Mouse (Mus musculus) MEL (cell line): Measurements from ENCODE around the gene Tmem50b. TPM values are rescaled to one million over a fixed set of nuclear protein-coding genes. Genes with fewer than 3 reads are reported as not detected.

Experiments used
- DNase-seq: peaks from one replicate; pipeline ENCODE4 v3.0.0; 2011; ENCODE audit warnings: low read depth, low spot score
- H3K27ac ChIP-seq: 2 replicates; pipeline ENCODE4 v1.5.1; 2012; ENCODE audit warnings: low read depth, mild to moderate bottlenecking, control low read depth, low read length, moderate library complexity; ENCODE audit not compliant: control insufficient read depth
- H3K27me3 ChIP-seq, 2 experiments: fragments of 150-350 bp in 1 of 2; sonication (generic) in 1 of 2; 2 replicates each; pipeline ENCODE4 v1.6.1; 2012; ENCODE audit warnings: low read length in 2 of 2, mild to moderate bottlenecking in 2 of 2, improper control_type of control experiment in 1 of 2, moderate library complexity in 1 of 2; ENCODE audit not compliant: insufficient read depth in 2 of 2, control insufficient read depth in 1 of 2
- H3K36me3 ChIP-seq, 2 experiments: 2 replicates each; pipeline ENCODE4 v1.6.1; 2012 to 2014; ENCODE audit warnings: low read length in 2 of 2, improper control_type of control experiment in 1 of 2, inconsistent platforms in 1 of 2, mild to moderate bottlenecking in 1 of 2; ENCODE audit not compliant: insufficient read depth in 2 of 2, control insufficient read depth in 1 of 2
- H3K4me1 ChIP-seq, 2 experiments: fragments of 150-350 bp in 1 of 2; sonication (generic) in 1 of 2; 2 replicates each; pipeline ENCODE4 v1.6.1; 2012; ENCODE audit warnings: low read length in 2 of 2, improper control_type of control experiment in 1 of 2, mild to moderate bottlenecking in 1 of 2; ENCODE audit not compliant: insufficient read depth in 2 of 2, control insufficient read depth in 1 of 2
- H3K4me3 ChIP-seq, 2 experiments: fragments of 150-350 bp in 1 of 2; sonication (generic) in 1 of 2; 2 replicates each; pipeline ENCODE4 v1.5.1; 2012; ENCODE audit warnings: low read depth in 2 of 2, low read length in 2 of 2, mild to moderate bottlenecking in 2 of 2, moderate library complexity in 2 of 2, control low read depth in 1 of 2, improper control_type of control experiment in 1 of 2; ENCODE audit not compliant: control insufficient read depth in 1 of 2, insufficient read depth in 1 of 2
- H3K79me2 ChIP-seq: 2 replicates; pipeline ENCODE4 v1.6.1; 2012; ENCODE audit warnings: mild to moderate bottlenecking, low read length, moderate library complexity; ENCODE audit not compliant: control insufficient read depth, poor library complexity, insufficient read depth
- H3K9ac ChIP-seq: 2 replicates; pipeline ENCODE4 v1.6.1; 2012; ENCODE audit warnings: low read depth, mild to moderate bottlenecking, control low read depth, low read length, moderate library complexity; ENCODE audit not compliant: control insufficient read depth, poor library complexity, severe bottlenecking
- H3K9me3 ChIP-seq: fragments of 150-350 bp; sonication (generic); replicated peaks from 2 replicates; pipeline ENCODE4 v1.6.1; 2012; ENCODE audit warnings: mild to moderate bottlenecking, low read length, improper control_type of control experiment, moderate library complexity; ENCODE audit not compliant: insufficient read depth
- CHD2 ChIP-seq: IDR thresholded peaks from 2 replicates; pipeline ENCODE4 v1.6.1; 2011; ENCODE audit warnings: low read length, improper control_type of control experiment
- ELF1 ChIP-seq: IDR thresholded peaks from 2 replicates; pipeline ENCODE4 v1.6.1; 2014; ENCODE audit warnings: low read depth, mild to moderate bottlenecking, inconsistent platforms, low read length, improper control_type of control experiment, moderate library complexity
- EP300 ChIP-seq, 2 experiments: IDR thresholded peaks; 2 replicates each; pipeline ENCODE4 v1.6.1; 2011; ENCODE audit warnings: improper control_type of control experiment in 2 of 2, low read length in 2 of 2, low read depth in 1 of 2, mild to moderate bottlenecking in 1 of 2
- HCFC1 ChIP-seq: IDR thresholded peaks from 2 replicates; pipeline ENCODE4 v1.6.1; 2012; ENCODE audit warnings: low read depth, mild to moderate bottlenecking, inconsistent platforms, low read length, improper control_type of control experiment, moderate library complexity
- KAT2A ChIP-seq: conservative IDR thresholded peaks from 2 replicates; pipeline ENCODE4 v1.6.1; 2012; ENCODE audit warnings: low read depth, low read length, improper control_type of control experiment, inconsistent platforms
- MAZ ChIP-seq: IDR thresholded peaks from 2 replicates; pipeline ENCODE4 v1.6.1; 2012; ENCODE audit warnings: low read depth, mild to moderate bottlenecking, inconsistent platforms, low read length, improper control_type of control experiment
- MEF2A ChIP-seq: IDR thresholded peaks from 2 replicates; pipeline ENCODE4 v1.6.1; 2014; ENCODE audit warnings: low read depth, mild to moderate bottlenecking, inconsistent platforms, low read length, improper control_type of control experiment; ENCODE audit not compliant: poor library complexity, insufficient replicate concordance, severe bottlenecking; ENCODE audit errors: extremely low read depth
- MYB ChIP-seq: IDR thresholded peaks from 2 replicates; pipeline ENCODE4 v1.6.1; 2011; ENCODE audit warnings: mild to moderate bottlenecking, low read depth, low read length, improper control_type of control experiment
- MYC ChIP-seq: IDR thresholded peaks from 2 replicates; pipeline ENCODE4 v1.6.1; 2011; ENCODE audit warnings: low read depth, mild to moderate bottlenecking, low read length, improper control_type of control experiment, moderate library complexity
- NRF1 ChIP-seq: IDR thresholded peaks from 2 replicates; pipeline ENCODE4 v1.6.1; 2014; ENCODE audit warnings: low read depth, mild to moderate bottlenecking, inconsistent platforms, low read length, improper control_type of control experiment, moderate library complexity; ENCODE audit not compliant: poor library complexity, insufficient read depth, severe bottlenecking
- POLR2AphosphoS2 ChIP-seq: IDR thresholded peaks from 2 replicates; pipeline ENCODE4 v1.6.1; 2011; ENCODE audit warnings: low read length, improper control_type of control experiment
- POLR2AphosphoS5 ChIP-seq: IDR thresholded peaks from 2 replicates; pipeline ENCODE4 v1.6.1; 2012; ENCODE audit warnings: low read depth, borderline replicate concordance, mild to moderate bottlenecking, inconsistent platforms, low read length, moderate library complexity, mixed read lengths
- RAD21 ChIP-seq: IDR thresholded peaks from 2 replicates; pipeline ENCODE4 v1.6.1; 2011; ENCODE audit warnings: mild to moderate bottlenecking, low read depth, low read length, improper control_type of control experiment
- SIN3A ChIP-seq: IDR thresholded peaks from 2 replicates; pipeline ENCODE4 v1.6.1; 2012; ENCODE audit warnings: low read length, improper control_type of control experiment, inconsistent platforms
- TAL1 ChIP-seq: IDR thresholded peaks from 2 replicates; pipeline ENCODE4 v1.6.1; 2012; ENCODE audit warnings: mild to moderate bottlenecking, inconsistent platforms, low read length, moderate library complexity, mixed read lengths
- UBTF ChIP-seq: IDR thresholded peaks from 2 replicates; pipeline ENCODE4 v1.6.1; 2012; ENCODE audit warnings: low read depth, mild to moderate bottlenecking, inconsistent platforms, low read length, improper control_type of control experiment, moderate library complexity, borderline replicate concordance; ENCODE audit not compliant: insufficient read depth
- ZKSCAN1 ChIP-seq: IDR thresholded peaks from 2 replicates; pipeline ENCODE4 v1.6.1; 2012; ENCODE audit warnings: low read depth, mild to moderate bottlenecking, inconsistent platforms, low read length, improper control_type of control experiment, moderate library complexity
- ZMIZ1 ChIP-seq: IDR thresholded peaks from 2 replicates; pipeline ENCODE4 v1.6.1; 2012; ENCODE audit warnings: low read depth, mild to moderate bottlenecking, inconsistent platforms, low read length, improper control_type of control experiment, moderate library complexity
- ZNF384 ChIP-seq: IDR thresholded peaks from 2 replicates; pipeline ENCODE4 v1.6.1; 2012; ENCODE audit warnings: low read depth, mild to moderate bottlenecking, inconsistent platforms, low read length, improper control_type of control experiment
- polyA plus RNA-seq, 2 experiments: library from polyadenylated mRNA; stranded (reverse) in 1 of 2; unstranded in 1 of 2; fragments of >175 nt in 1 of 2; fragments of >200 nt in 1 of 2; gene quantifications; 2 replicates each; pipeline versions ENCODE4 v1.2.1 to v1.2.4; 2012; ENCODE audit warnings: low replicate concordance in 2 of 2, low read depth in 1 of 2; ENCODE audit not compliant: insufficient read length in 2 of 2, insufficient read depth in 1 of 2, missing spikeins in 1 of 2
- total RNA-seq: library from RNA; depleted of rRNA; stranded (reverse); fragments of 300-350 nt; gene quantifications from 2 replicates; pipeline ENCODE4 v1.2.3, GENCODE M21; 2012

The Tmem50b gene
- total and polyA plus RNA-seq, 3 experiments = 2.9 to 9.5 TPM; not detected in 1

- TF ChIP-seq MYC = no peak
- TF ChIP-seq ZNF384 = peak; percentile 90
- TF ChIP-seq ZMIZ1 = no peak
- TF ChIP-seq EP300 (IDR thresholded peaks at IDR 0.05; ENCODE audit: low read depth in 1 of 2, low read length in 2 of 2) = no peak
- TF ChIP-seq MYB = no peak
- no peak for TF ChIP-seq SIN3A
- peak; percentile 19 for DNase-seq
- no peak overlapping the region for H3K4me3 ChIP-seq
- no peaks in the 10 kb centered on the region for H3K27me3 ChIP-seq
- H3K27ac ChIP-seq = no peak overlapping the region
- no peaks in the 10 kb centered on the region for H3K9me3 ChIP-seq
- H3K4me1 ChIP-seq = no peaks in the 10 kb centered on the region
- no peaks in the 10 kb centered on the region for H3K36me3 ChIP-seq
- H3K79me2 ChIP-seq = no peaks in the 10 kb centered on the region; the same call in 1 of the 2 replicates
- H3K9ac ChIP-seq = no peak overlapping the region
These were observed 4.3 kb downstream of the Tmem50b start for GRCm38 (mm10) chr16:91593262-91593661.

GRCm38 (mm10) chr16:91592162-91592561 is 5.4 kb downstream of the Tmem50b start:
- H3K27me3 ChIP-seq = no peaks in the 10 kb centered on the region
- H3K9ac ChIP-seq = no peak overlapping the region
- DNase-seq = no peak
- no peak for TF ChIP-seq POLR2AphosphoS5
- no peak for TF ChIP-seq RAD21
- no peak for TF ChIP-seq HCFC1
- TF ChIP-seq NRF1 = no peak
- no peak for TF ChIP-seq MEF2A
- no peak for TF ChIP-seq TAL1
- TF ChIP-seq ZKSCAN1 = no peak
- TF ChIP-seq KAT2A = no peak
- no peak for TF ChIP-seq EP300 (IDR thresholded peaks at IDR 0.05; ENCODE audit: low read depth in 1 of 2, low read length in 2 of 2)
- no peak for TF ChIP-seq ELF1
- no peak for TF ChIP-seq CHD2
- no peak for TF ChIP-seq ZMIZ1
- no peak for TF ChIP-seq MAZ
- TF ChIP-seq POLR2AphosphoS2 = no peak
- TF ChIP-seq UBTF = no peak
- no peak for TF ChIP-seq ZNF384
- no peaks in the 10 kb centered on the region for H3K79me2 ChIP-seq
- H3K4me3 ChIP-seq = no peak overlapping the region
- no peaks in the 10 kb centered on the region for H3K36me3 ChIP-seq
- H3K27ac ChIP-seq = no peak overlapping the region
- H3K4me1 ChIP-seq = no peaks in the 10 kb centered on the region
- no peaks in the 10 kb centered on the region for H3K9me3 ChIP-seq
